Mouse (Mus musculus) right cerebral cortex, postnatal 25 days (tissue): ENCODE results near the gene Atxn7l3b.
"Not testable (repeated sequence)": the region's sequence is repeated elsewhere in the genome, so short reads cannot be mapped to it uniquely, and the experiment has no call there.

Experiments used
- DNase-seq: peaks from one replicate; pipeline ENCODE4 v3.0.0; 2022

The Atxn7l3b gene

GRCm38 (mm10) chr10:112928452-112929221 is at the start of gene Atxn7l3b:
Gene Atxn7l3b, minus strand, starts transcription at chr10:112929001.
- DNase-seq = peak; percentile 96

GRCm38 (mm10) chr10:112977586-112977985 is 48.8 kb upstream of the Atxn7l3b start:
- DNase-seq = no peak

DNA sequence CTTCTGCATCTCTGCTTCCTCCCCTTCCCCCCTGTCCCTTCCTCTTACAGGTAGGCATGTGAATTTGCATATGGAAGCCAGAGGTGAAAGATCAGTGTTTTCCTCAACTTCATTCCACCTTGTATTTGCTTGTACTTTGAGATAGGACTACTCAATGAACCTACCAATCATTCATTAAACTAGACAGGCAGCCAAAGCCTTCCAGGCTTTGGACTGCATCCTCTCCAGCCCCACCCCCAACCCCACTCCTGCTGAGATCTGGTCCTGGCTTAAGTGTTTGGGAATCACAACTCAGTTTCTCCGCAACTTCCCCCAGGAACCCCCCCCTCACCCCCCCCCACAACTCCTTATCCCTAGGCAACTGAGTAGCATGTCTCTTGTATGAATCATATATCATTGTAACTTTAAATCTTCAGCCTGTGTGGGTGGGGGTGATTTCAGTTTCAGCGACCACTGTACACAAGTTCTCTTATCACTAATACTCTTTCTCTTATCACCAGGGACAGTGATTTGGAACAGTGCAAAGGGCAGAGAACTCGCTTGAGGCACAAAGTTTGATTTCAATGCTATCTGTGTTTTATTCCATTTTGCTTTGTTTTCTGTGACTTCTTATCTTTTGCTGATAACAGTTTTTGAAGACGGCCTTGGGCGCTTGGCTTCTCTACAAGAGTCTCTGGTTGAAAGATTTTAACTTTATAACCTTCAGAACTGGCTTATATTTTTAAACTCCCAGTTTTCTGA is 44.7 kb upstream of the Atxn7l3b start:
- DNase-seq = no peak

- DNase-seq = no peak
These were observed 41.3 kb upstream of the Atxn7l3b start for GRCm38 (mm10) chr10:112970002-112970589.

- DNase-seq = no peak
These were observed 38.8 kb upstream of the Atxn7l3b start for GRCm38 (mm10) chr10:112967578-112967977.

DNA sequence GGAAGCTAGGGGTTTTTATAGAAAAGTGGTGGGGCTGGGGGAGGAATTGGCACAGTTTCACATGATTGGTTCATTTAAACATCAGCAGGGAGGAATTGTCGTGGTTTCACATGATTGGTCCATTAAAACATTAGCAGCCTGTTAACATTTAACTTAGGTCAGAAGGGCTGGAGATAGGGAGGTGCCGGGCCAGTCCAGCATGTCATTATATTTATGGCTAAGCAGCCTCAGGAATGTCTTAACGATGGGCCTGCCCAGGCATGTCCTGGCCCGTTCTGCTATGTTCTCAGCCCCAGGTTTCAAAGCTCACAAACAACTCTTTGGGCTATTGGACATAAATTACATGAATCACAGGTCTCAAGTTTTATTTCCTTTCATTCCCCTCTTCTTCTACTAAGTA is 33.4 kb upstream of the Atxn7l3b start:
- DNase-seq = not testable (repeated sequence)

GRCm38 (mm10) chr10:112954140-112954539 is 25.3 kb upstream of the Atxn7l3b start:
- DNase-seq = no peak

DNA sequence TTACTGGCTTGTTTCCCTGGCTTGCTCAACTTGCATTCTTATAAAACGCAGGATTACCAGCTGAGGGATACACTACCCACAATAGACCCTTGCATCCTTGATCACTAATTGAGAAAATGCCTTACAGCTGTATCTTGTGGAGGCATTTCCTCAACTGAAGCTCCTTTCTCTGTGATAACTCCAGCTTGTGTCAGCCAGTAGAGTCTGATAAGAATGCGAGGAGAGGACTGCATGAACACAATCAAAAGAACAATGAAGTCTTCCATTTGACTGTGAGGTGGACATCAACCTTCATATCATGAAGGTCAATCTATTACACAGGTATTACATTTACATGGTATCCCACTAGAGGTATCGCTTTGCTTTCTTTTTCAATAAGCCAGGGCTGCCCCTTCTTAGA is 19.7 kb upstream of the Atxn7l3b start:
- no peak for DNase-seq

- DNase-seq = no peak
These were observed 418 bp upstream of the Atxn7l3b start for GRCm38 (mm10) chr10:112929222-112929615.

DNA sequence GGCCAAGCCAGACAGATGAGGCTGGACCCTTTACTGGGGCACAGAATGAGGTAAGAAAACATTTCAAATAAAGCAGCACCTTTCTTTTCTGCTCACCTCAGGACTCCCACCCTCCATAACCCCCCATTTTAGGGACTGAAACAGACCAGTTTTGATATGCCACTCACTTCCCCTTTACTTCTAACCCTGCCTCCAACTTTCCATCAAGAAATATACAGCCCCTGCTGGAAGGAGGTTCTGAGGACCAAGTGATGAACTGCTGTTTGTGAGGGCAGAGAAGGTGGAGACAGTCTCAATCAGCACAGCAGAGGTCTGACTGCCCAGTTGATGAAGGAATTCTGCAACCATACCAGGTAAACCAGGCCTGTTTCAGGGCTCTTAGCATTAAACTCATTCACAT is 1.8 kb downstream of the Atxn7l3b start:
- DNase-seq = no peak

DNA sequence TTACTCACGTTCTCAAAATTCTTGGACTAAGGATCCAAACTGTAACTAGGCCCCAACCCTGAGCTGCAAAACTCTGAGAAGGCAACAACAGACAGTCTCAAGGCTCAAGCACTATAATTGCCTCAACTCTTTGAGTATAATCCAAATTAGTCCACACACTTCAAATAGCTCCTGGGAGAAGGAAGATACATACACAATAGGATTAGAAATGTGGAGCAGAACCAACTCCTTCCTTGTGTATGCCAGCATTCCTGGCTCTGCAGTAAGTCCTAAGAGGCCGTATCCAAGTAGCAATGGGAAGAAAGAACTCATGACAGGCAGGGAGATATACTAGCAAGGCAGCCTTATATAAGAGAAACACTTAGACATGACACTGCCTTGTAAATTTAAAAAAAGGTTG is 2.5 kb downstream of the Atxn7l3b start:
- DNase-seq = no peak

GRCm38 (mm10) chr10:112916575-112917190 is 12.1 kb downstream of the Atxn7l3b start:
- no peak for DNase-seq

- no peak for DNase-seq
These were observed 28.6 kb downstream of the Atxn7l3b start for GRCm38 (mm10) chr10:112900243-112900642.

GRCm38 (mm10) chr10:112899796-112900195 is 29.0 kb downstream of the Atxn7l3b start:
- no peak for DNase-seq

DNA sequence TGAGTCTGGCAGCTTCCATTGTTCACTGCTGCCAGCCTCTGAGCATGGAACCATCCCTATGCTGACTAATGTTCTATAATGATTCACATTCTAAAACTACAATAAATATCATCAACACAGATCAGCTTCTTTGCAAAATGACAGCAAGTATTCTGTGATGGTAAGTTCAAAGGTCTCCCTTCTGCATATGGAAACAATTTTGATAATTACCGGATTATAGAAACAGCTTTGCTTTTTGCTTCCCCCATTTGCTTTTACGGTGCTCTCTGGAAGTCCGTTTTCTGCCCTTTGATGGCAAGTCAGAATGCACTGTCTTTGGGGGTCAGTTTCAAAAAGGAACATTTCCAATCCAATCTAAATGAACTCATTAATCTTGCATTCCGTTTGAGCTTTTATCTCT is 32.2 kb downstream of the Atxn7l3b start:
- DNase-seq = no peak

- no peak for DNase-seq
These were observed 35.1 kb downstream of the Atxn7l3b start for GRCm38 (mm10) chr10:112893622-112894252.

- no peak for DNase-seq
These were observed 44.7 kb downstream of the Atxn7l3b start for GRCm38 (mm10) chr10:112884064-112884463.

- DNase-seq = no peak
These were observed 45.2 kb downstream of the Atxn7l3b start for GRCm38 (mm10) chr10:112883688-112884004.

GRCm38 (mm10) chr10:112882789-112883687 is 45.8 kb downstream of the Atxn7l3b start:
- no peak for DNase-seq

DNA sequence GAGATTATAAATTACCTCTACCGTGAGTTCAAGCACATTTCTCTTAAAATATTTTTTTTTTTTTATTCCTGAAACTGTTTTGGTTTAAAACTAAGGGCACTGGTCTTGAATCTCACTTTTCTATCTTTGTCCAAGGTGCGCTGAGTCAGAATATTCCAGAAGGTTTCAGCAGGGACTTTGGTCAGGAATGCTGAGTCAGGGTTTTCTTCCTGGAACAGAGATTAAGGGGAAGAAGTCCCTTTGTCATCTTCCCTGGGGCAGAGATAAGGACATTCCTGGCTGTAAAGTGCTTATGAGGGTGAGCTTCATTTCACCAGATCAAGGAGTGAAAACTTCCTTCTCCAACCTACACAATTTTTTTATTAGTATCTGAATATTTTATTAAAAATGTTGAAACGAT is 46.7 kb downstream of the Atxn7l3b start:
- DNase-seq = no peak

- no peak for DNase-seq
These were observed 52.0 kb downstream of the Atxn7l3b start for GRCm38 (mm10) chr10:112876655-112877393.
